Mouse (Mus musculus) neural tube, embryonic 15.5 days (tissue): ENCODE measurements around the gene Carnmt1. TPM values are rescaled to one million over a fixed set of nuclear protein-coding genes. Genes with fewer than 3 reads are reported as not detected.
"Not testable (repeated sequence)": the region's sequence is repeated elsewhere in the genome, so short reads cannot be mapped to it uniquely, and the experiment has no call there.

ENCODE experiments used
- ATAC-seq: fragments of 200-750 bp; cut with Nextera tagmentation; 2 replicates; pipeline ENCODE4 v1.8.0; 2017; ENCODE audit warnings: mild to moderate bottlenecking, moderate TSS enrichment, moderate library complexity; ENCODE audit not compliant: low FRiP score
- H3K27ac ChIP-seq: fragments of 300-500 bp; sonication (generic); replicated peaks from 2 replicates; pipeline ENCODE4 v1.5.1; 2015; ENCODE audit warnings: mild to moderate bottlenecking, inconsistent platforms
- H3K27me3 ChIP-seq: fragments of 300-500 bp; sonication (generic); replicated peaks from 2 replicates; pipeline ENCODE4 v1.6.1; 2015; ENCODE audit warnings: inconsistent platforms
- H3K36me3 ChIP-seq: fragments of 300-500 bp; sonication (generic); 2 replicates; pipeline ENCODE4 v1.6.1; 2015; ENCODE audit warnings: inconsistent platforms
- H3K4me1 ChIP-seq: fragments of 300-500 bp; sonication (generic); 2 replicates; pipeline ENCODE4 v1.6.1; 2015; ENCODE audit warnings: inconsistent platforms
- H3K4me2 ChIP-seq: fragments of 300-500 bp; sonication (generic); 2 replicates; pipeline ENCODE4 v1.6.1; 2015; ENCODE audit warnings: inconsistent platforms, mild to moderate bottlenecking, moderate library complexity
- H3K4me3 ChIP-seq: fragments of 300-500 bp; sonication (generic); replicated peaks from 2 replicates; pipeline ENCODE4 v1.5.1; 2015; ENCODE audit warnings: mild to moderate bottlenecking, inconsistent platforms
- H3K9ac ChIP-seq: fragments of 300-500 bp; sonication (generic); replicated peaks from 2 replicates; pipeline ENCODE4 v1.6.1; 2015; ENCODE audit warnings: mild to moderate bottlenecking, inconsistent platforms
- H3K9me3 ChIP-seq: fragments of 300-500 bp; sonication (generic); replicated peaks from 2 replicates; pipeline ENCODE4 v1.6.1; 2016; ENCODE audit warnings: inconsistent platforms
- WGBS: fragments of 180-500 bp; shearing (Covaris S2); methylation state at CpG from one replicate; pipeline ENCODE4 v1.1.7; 2015; ENCODE audit warnings: mixed read lengths; 5-methylcytosine and 5-hydroxymethylcytosine counted together
- polyA plus RNA-seq: library from polyadenylated mRNA; unstranded; fragments of >200 nt; fragmentation: Nextera tagmentation; extraction: Ambion mirVana; gene quantifications from 2 replicates; pipeline ENCODE4 v1.2.1, GENCODE M21; 2015

Gene Carnmt1
- polyA plus RNA-seq, 1 experiment from 2014 or later, result 12.7 TPM

DNA sequence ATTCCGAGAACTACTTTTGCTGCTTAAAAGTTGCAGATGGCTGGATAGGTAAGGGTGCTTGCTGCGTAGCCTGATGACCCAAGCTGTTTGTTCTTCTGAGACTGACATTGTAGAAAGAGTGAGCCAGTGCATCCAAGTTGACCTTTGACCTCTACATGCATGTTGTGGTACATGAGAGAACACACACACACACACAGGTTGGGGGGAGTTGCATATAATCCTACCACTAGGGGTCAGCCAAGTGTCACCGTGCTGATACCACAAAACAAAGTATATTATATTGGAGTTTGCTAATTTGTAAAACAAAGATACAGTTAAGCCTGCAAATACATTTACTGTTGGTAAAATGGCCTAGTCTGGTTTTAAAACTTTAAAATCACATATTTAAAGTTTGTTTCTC lies 17.0 kb downstream of the Carnmt1 start:
- Histone ChIP-seq H3K9ac (no peak overlapping the region), H3K4me3 (no peak overlapping the region), H3K27ac (no peak overlapping the region), H3K4me2 (no peak overlapping the region), H3K27me3 (no peaks in the 10 kb centered on the region), H3K36me3 (0 out of 2 replicates have a peak, but pooled peaks cover 3% of the 10 kb centered on the region), H3K4me1 (no peaks in the 10 kb centered on the region), H3K9me3 (no peaks in the 10 kb centered on the region)
- ATAC-seq, result no peak
- WGBS, result 85% methylated on average over 3 of the region's 3 CpGs

DNA sequence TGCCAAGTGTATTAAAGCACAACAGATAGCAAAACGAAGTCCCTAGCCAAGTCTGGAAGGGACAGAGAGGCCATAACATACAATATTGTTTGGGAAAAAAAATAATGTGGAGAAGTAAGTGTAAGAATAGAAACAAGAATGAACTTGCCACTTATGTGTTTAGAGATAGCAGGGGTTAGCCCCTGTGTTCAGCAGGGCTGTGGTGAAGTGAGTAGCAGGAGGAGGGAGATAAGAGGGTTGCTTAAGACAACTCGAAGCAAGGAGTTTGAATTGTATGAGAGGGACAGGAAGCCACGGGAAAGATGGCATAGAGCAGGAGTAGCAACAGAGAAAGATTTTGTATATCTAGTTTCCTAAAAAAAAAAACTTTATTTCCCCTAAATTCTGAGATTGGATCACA lies 21.6 kb downstream of the Carnmt1 start:
- 86% methylated on average over 3 of the region's 3 CpGs for WGBS
- Histone ChIP-seq H3K4me2 (no peak overlapping the region), H3K9ac (no peak overlapping the region), H3K4me3 (no peak overlapping the region), H3K36me3 (peaks cover 11% of the 10 kb centered on the region; the same call in 1 of the 2 replicates), H3K9me3 (no peaks in the 10 kb centered on the region), H3K27ac (no peak overlapping the region), H3K4me1 (no peaks in the 10 kb centered on the region), H3K27me3 (no peaks in the 10 kb centered on the region)
- no peak for ATAC-seq

DNA sequence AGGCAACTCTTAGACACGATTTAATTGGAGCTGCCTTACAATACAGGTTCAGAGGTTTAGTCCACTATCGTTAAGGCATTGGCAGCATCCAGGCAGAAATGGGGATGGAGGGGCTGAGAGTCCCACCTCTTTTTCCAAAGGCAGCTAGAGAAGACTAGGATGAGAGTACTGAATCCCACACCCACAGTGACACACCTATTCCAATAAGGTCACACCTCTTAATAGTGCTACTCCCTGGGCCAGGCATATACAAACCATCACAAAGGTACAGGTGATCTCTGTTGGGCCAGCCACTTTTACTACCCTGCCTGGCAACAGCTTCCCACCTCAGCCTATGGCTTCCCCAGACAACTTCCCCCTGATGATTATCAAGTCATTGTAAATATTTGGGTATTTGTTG lies 22.2 kb downstream of the Carnmt1 start:
- WGBS, result 87% methylated on average over 2 of the region's 2 CpGs
- no peaks in the 10 kb centered on the region for H3K4me1 ChIP-seq
- no peak overlapping the region for H3K4me3 ChIP-seq
- no peak overlapping the region for H3K9ac ChIP-seq
- no peaks in the 10 kb centered on the region for H3K27me3 ChIP-seq
- no peak overlapping the region for H3K4me2 ChIP-seq
- ATAC-seq, result no peak
- no peak overlapping the region for H3K27ac ChIP-seq
- no peaks in the 10 kb centered on the region for H3K9me3 ChIP-seq
- H3K36me3 ChIP-seq, result peaks cover 11% of the 10 kb centered on the region; the same call in 1 of the 2 replicates

DNA sequence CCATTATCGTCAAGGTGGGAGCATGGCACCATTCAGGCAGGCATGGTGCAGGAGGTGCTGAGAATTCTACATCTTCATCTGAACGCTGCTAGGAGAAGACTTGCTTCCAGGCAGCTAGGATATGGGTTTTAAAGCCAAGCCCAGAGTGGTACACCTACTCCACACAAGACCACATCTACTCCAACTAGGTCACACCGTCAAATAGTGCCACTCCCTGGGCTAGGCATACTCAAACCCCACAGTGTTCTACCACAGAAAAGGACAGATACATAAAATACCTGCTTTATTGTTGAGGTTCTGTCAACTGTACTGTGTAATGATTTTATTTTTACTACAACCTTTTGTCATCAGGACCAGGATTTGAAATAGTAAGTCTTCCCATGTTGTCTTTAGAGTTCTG lies 24.6 kb downstream of the Carnmt1 start:
- H3K9me3 ChIP-seq, result no peaks in the 10 kb centered on the region
- no peak for ATAC-seq
- no peak overlapping the region for H3K4me2 ChIP-seq
- peaks cover 11% of the 10 kb centered on the region; the same call in 1 of the 2 replicates for H3K36me3 ChIP-seq
- no peaks in the 10 kb centered on the region for H3K27me3 ChIP-seq
- H3K27ac ChIP-seq, result no peak overlapping the region
- no peak overlapping the region for H3K9ac ChIP-seq
- no peak overlapping the region for H3K4me3 ChIP-seq
- H3K4me1 ChIP-seq, result no peaks in the 10 kb centered on the region
- 96% methylated on average over 3 of the region's 3 CpGs for WGBS

DNA sequence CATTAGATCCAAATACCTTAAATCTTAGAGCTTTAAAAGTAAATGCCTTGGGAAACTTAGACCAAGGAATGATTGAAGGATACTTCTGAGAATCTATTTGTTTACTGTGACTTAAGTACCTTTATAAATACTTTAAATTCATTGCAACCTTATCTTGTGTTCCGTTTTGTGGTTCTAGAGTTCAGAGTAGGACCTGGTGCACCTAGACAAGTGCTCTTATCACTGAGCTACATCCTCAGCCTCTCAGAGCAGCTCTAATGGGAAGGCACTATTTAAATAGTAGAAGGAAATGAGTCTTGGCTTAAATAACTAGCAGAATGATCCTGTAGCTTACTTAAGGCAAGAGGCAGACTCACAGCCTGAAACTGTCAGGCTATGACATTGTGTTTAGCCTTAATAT lies 25.0 kb downstream of the Carnmt1 start:
- Histone ChIP-seq H3K36me3 (peaks cover 11% of the 10 kb centered on the region; the same call in 1 of the 2 replicates), H3K4me1 (no peaks in the 10 kb centered on the region), H3K9ac (no peak overlapping the region), H3K4me3 (no peak overlapping the region), H3K4me2 (no peak overlapping the region), H3K27ac (no peak overlapping the region), H3K9me3 (no peaks in the 10 kb centered on the region), H3K27me3 (no peaks in the 10 kb centered on the region)
- 86% methylated on average over 1 of the region's 1 CpGs for WGBS
- ATAC-seq, result no peak

DNA sequence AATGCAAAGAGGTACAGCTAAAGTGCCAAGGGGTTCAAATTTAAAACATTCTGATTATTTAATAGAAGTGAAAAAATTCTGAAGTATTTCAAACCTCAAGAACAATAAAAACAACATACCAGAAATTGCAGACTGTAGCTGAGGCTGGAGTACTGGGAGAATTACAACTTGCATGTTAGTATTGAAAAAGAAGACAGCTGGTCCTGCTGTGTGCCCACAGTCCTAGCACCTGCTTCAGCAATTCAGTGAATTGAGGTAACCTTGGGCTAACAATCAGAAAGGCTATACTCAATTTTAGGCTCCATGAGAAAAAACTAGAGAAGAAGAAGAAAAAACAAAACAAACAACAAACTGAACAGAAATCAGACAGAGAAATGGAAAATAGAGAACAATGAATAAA lies 37.5 kb downstream of the Carnmt1 start:
- no peak overlapping the region for H3K27ac ChIP-seq
- ATAC-seq, result no peak
- H3K9me3 ChIP-seq, result no peaks in the 10 kb centered on the region
- no peak overlapping the region for H3K9ac ChIP-seq
- peaks cover 5% of the 10 kb centered on the region for H3K4me1 ChIP-seq
- no peaks in the 10 kb centered on the region for H3K36me3 ChIP-seq
- no peak overlapping the region for H3K4me2 ChIP-seq
- no peaks in the 10 kb centered on the region for H3K27me3 ChIP-seq
- H3K4me3 ChIP-seq, result no peak overlapping the region

DNA sequence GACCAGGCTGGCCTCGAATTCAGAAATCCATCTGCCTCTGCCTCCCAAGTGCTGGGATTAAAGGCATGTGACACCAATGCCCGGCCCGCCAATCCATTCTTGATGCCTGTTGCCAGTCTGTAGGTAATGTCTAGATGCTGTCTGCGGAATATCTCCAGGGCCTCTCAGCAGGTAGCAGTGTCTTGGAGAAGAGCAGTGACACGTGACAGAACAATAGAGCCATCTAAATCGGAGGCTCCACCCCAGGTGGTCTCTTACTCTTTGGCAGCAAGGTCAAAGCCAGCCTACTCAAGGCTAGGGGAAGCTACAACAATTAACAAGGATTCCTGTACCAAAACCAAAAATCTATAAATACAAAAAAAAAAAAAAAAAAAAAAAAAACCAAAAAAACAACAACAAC lies 40.3 kb downstream of the Carnmt1 start:
- WGBS, result 68% methylated on average over 6 of the region's 6 CpGs
- Histone ChIP-seq H3K27ac (no peak overlapping the region), H3K9me3 (no peaks in the 10 kb centered on the region), H3K27me3 (no peaks in the 10 kb centered on the region), H3K4me1 (peaks cover 28% of the 10 kb centered on the region), H3K4me3 (no peak overlapping the region), H3K36me3 (no peaks in the 10 kb centered on the region), H3K9ac (no peak overlapping the region), H3K4me2 (no peak overlapping the region)
- ATAC-seq, result no peak

DNA sequence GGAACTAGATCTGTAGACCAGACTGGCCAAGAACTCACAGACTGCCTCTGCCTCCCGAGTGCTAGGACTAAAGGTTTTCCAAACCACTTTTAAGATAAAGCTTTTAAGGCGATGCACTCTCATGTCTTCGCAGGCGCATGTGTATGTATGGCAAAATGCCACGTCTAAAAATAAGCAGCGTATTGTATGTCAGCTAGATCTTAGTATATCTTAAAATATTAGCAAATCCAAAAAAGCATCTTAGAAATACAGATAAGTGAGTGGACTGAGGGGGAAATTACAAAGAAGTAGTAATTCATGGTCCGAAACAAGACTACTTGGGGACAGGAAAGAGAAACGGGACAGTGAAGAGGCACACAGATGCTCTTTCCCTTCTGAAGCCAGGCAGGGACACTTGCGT lies 41.0 kb downstream of the Carnmt1 start:
- Histone ChIP-seq H3K27ac (no peak overlapping the region), H3K27me3 (no peaks in the 10 kb centered on the region), H3K4me1 (peaks cover 28% of the 10 kb centered on the region), H3K9me3 (no peaks in the 10 kb centered on the region), H3K36me3 (no peaks in the 10 kb centered on the region), H3K9ac (no peak overlapping the region), H3K4me2 (no peak overlapping the region), H3K4me3 (no peak overlapping the region)
- no peak for ATAC-seq
- 94% methylated on average over 9 of the region's 9 CpGs for WGBS

DNA sequence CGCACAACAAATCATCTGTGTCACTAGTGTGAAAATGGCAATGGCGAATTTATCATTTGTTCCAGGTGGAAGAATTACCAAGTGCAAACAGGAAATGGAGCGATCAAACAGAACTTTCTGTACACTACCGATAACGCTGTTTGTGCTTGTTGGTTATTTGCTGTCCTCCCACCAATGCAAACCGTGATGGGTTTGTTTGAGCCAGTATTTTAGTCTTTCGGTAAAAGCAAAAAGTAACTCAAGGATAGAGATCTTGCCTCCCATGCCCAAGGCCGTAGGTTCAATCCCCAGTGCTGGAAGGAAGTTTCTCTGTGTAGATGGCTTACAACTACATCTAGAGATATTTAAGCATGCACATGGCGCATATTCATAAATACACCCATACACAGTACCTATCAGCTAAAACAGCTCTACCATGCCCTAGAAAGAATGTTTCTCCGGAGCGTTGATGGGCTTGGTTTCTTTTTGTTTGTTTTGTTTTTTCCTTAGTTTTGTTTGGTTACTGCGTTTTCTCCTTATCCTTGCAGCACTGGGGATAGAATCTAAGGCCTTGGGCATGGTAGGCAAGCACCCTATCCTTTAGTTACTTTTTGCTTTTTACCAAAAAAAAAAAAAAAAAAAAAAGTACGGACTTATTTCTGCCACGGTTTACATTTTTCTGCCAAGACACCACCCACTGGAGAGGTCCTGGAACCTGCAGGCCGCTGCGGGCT lies 41.7 kb downstream of the Carnmt1 start:
- peak overlapping the region; percentile 64 for H3K4me3 ChIP-seq
- H3K9me3 ChIP-seq, result no peaks in the 10 kb centered on the region
- WGBS, result 60% methylated on average over 16 of the region's 16 CpGs
- peak overlapping the region; percentile 55 for H3K4me2 ChIP-seq
- H3K4me1 ChIP-seq, result peaks cover 28% of the 10 kb centered on the region
- peak overlapping the region; percentile 96 for H3K27ac ChIP-seq
- no peaks in the 10 kb centered on the region for H3K36me3 ChIP-seq
- peak overlapping the region; percentile 77 for H3K9ac ChIP-seq
- no peaks in the 10 kb centered on the region for H3K27me3 ChIP-seq
- no peak; the same call in 1 of the 2 replicates for ATAC-seq

DNA sequence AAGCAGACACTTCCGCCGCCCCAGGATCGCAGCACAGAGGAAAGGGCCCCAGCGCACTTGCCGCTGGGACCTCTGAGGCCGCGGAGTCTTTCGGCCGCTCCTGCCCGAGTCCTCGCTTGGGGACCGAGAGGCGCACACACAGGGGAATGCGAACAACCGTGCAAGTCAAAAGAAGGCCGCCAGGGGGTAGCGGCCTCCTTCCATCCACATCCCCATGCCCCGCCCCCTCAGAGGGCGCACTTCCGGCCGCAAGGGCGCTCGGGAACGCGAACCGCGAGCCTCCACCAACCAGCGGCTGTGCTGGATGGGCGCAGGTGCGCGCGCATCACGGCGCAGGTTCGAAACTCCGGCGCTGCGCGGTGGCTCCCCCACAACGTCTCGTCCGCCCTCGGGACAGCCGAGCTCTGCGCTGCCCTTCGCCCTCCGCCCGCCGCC lies 42.3 kb downstream of the Carnmt1 start, which contains the start of gene D030056L22Rik:
D030056L22Rik (plus strand) TSS at position 328 of the 435 bp plus-strand sequence.
- Histone ChIP-seq H3K4me2 (peak within 1 kb of the TSS; percentile 81), H3K27ac (peak within 1 kb of the TSS; percentile 96), H3K4me3 (peak within 1 kb of the TSS; percentile 64), H3K4me1 (peaks cover 28% of the 10 kb centered on the region), H3K27me3 (no peaks in the 10 kb centered on the region), H3K36me3 (no peaks in the 10 kb centered on the region; the same call in 1 of the 2 replicates), H3K9me3 (no peaks in the 10 kb centered on the region), H3K9ac (peak within 1 kb of the TSS; percentile 77)
- WGBS, result 0% methylated on average over 49 of the region's 49 CpGs
- ATAC-seq, result peak; percentile 99

DNA sequence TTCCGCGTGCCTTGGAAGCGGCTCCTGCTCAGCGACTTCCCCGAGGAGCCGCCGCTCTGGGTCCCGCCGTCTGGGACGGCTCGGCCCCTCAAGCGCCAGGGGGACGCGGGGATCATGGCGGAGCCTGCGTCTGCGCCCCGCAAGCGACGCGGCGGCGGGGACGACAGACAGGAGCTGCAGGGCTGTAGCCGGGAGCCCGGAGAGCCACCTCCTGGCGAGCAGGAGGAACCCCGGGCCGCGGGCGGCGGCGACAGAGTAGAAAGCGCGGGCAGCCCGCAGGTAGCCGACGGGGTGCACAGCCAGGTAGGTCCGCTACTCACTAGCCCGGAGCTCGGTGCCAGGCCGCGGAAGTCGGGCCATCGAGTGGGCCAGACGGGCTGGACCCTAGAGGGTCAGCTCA lies 42.8 kb downstream of the Carnmt1 start:
- peaks cover 28% of the 10 kb centered on the region for H3K4me1 ChIP-seq
- H3K9ac ChIP-seq, result peak overlapping the region; percentile 71
- peak overlapping the region; percentile 96 for H3K27ac ChIP-seq
- ATAC-seq, result peak; percentile 70
- H3K36me3 ChIP-seq, H3K9me3 ChIP-seq, H3K27me3 ChIP-seq: not testable (repeated sequence)
- peak overlapping the region; percentile 64 for H3K4me3 ChIP-seq
- WGBS, result under 1% methylated on average over 39 of the region's 46 CpGs
- H3K4me2 ChIP-seq, result peak overlapping the region; percentile 81

DNA sequence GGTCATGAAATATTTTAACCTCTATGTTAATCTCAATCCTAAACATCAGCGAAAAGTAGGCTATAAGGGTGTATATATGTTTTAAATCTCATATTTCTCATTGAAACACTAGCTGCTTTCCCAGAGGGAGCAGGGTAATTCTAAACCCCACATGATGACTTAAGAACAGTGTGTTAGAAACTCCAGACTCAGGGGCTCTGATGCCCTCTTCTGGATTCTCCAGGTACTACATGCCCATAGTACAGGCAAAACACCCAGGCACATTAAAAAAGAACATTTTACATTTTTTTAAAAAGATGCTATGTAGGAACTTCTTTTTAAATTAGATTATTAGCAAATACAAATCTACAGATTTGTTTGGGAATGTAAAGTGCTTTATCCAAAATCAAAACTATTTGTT lies 45.8 kb downstream of the Carnmt1 start:
- Histone ChIP-seq H3K27me3 (no peaks in the 10 kb centered on the region), H3K9me3 (no peaks in the 10 kb centered on the region), H3K4me3 (no peak overlapping the region), H3K9ac (no peak overlapping the region), H3K4me2 (no peak overlapping the region), H3K36me3 (peaks cover 4% of the 10 kb centered on the region; the same call in 1 of the 2 replicates), H3K4me1 (peaks cover 28% of the 10 kb centered on the region), H3K27ac (no peak overlapping the region)
- 43% methylated on average over 1 of the region's 1 CpGs for WGBS
- ATAC-seq, result no peak
